Mouse (Mus musculus): ENCODE data around the gene Ccdc188. TPM values are rescaled to one million over a fixed set of nuclear protein-coding genes. Genes with fewer than 3 reads are reported as not detected.

Ccdc188 gene
- polyA plus RNA-seq, 1 experiment from 2014 or later, result not detected

- Histone ChIP-seq H3K9me3 (ENCODE audit: control insufficient read depth, low read length) (no peaks in the 10 kb centered on the region), H3K27me3 (replicated peaks; ENCODE audit: control insufficient read depth, insufficient read depth, low read length) (no peaks in the 10 kb centered on the region), H3K4me2 (ENCODE audit: low read depth, low read length) (no peak overlapping the region), H3K4me1 (ENCODE audit: control insufficient read depth, insufficient read depth, low read length) (peaks cover 21% of the 10 kb centered on the region), H3K9ac (ENCODE audit: low read depth, low read length) (no peak overlapping the region), H3K27ac (ENCODE audit: low read length) (no peak overlapping the region), H3K36me3 (ENCODE audit: control insufficient read depth, insufficient read depth, low read length) (no peaks in the 10 kb centered on the region), H3K4me3 (ENCODE audit: low read length) (no peak overlapping the region)
- no peak for ATAC-seq
- 85% methylated on average over 6 of the region's 6 CpGs for WGBS
These were observed 19.8 kb upstream of the Ccdc188 start for GRCm38 (mm10) chr16:18197881-18198280.

- 58% methylated on average over 10 of the region's 10 CpGs for WGBS
- H3K27ac ChIP-seq (ENCODE audit: low read length), result no peak overlapping the region
- peaks cover 21% of the 10 kb centered on the region for H3K4me1 ChIP-seq (ENCODE audit: control insufficient read depth, insufficient read depth, low read length)
- no peaks in the 10 kb centered on the region for H3K9me3 ChIP-seq (ENCODE audit: control insufficient read depth, low read length)
- no peaks in the 10 kb centered on the region for H3K27me3 ChIP-seq (replicated peaks; ENCODE audit: control insufficient read depth, insufficient read depth, low read length)
- no peaks in the 10 kb centered on the region for H3K36me3 ChIP-seq (ENCODE audit: control insufficient read depth, insufficient read depth, low read length)
- no peak overlapping the region for H3K9ac ChIP-seq (ENCODE audit: low read depth, low read length)
- no peak overlapping the region for H3K4me3 ChIP-seq (ENCODE audit: low read length)
- no peak for ATAC-seq
- H3K4me2 ChIP-seq (ENCODE audit: low read depth, low read length), result no peak overlapping the region
These were observed 19.1 kb upstream of the Ccdc188 start for GRCm38 (mm10) chr16:18198365-18199098.

- Histone ChIP-seq H3K4me2 (ENCODE audit: low read depth, low read length) (no peak overlapping the region), H3K36me3 (ENCODE audit: control insufficient read depth, insufficient read depth, low read length) (no peaks in the 10 kb centered on the region), H3K9ac (ENCODE audit: low read depth, low read length) (no peak overlapping the region), H3K27ac (ENCODE audit: low read length) (no peak overlapping the region), H3K9me3 (ENCODE audit: control insufficient read depth, low read length) (no peaks in the 10 kb centered on the region), H3K4me3 (ENCODE audit: low read length) (no peak overlapping the region), H3K4me1 (ENCODE audit: control insufficient read depth, insufficient read depth, low read length) (peaks cover 11% of the 10 kb centered on the region), H3K27me3 (replicated peaks; ENCODE audit: control insufficient read depth, insufficient read depth, low read length) (no peaks in the 10 kb centered on the region)
- no peak for ATAC-seq
- 67% methylated on average over 2 of the region's 2 CpGs for WGBS
These were observed 17.6 kb upstream of the Ccdc188 start for GRCm38 (mm10) chr16:18200062-18200461.

GRCm38 (mm10) chr16:18201620-18202019 is 16.1 kb upstream of the Ccdc188 start:
- H3K4me1 ChIP-seq (ENCODE audit: control insufficient read depth, insufficient read depth, low read length), result peaks cover 6% of the 10 kb centered on the region; the same call in 1 of the 2 replicates
- peak; percentile 64 for ATAC-seq
- H3K27me3 ChIP-seq (replicated peaks; ENCODE audit: control insufficient read depth, insufficient read depth, low read length), result no peaks in the 10 kb centered on the region
- WGBS, result 37% methylated on average over 1 of the region's 1 CpGs
- H3K4me2 ChIP-seq (ENCODE audit: low read depth, low read length), result no peak overlapping the region
- no peak overlapping the region for H3K4me3 ChIP-seq (ENCODE audit: low read length)
- no peak overlapping the region for H3K9ac ChIP-seq (ENCODE audit: low read depth, low read length)
- no peaks in the 10 kb centered on the region for H3K36me3 ChIP-seq (ENCODE audit: control insufficient read depth, insufficient read depth, low read length)
- no peak overlapping the region for H3K27ac ChIP-seq (ENCODE audit: low read length)
- H3K9me3 ChIP-seq (ENCODE audit: control insufficient read depth, low read length), result no peaks in the 10 kb centered on the region

GRCm38 (mm10) chr16:18202061-18202460 is 15.6 kb upstream of the Ccdc188 start:
- no peak overlapping the region for H3K9ac ChIP-seq (ENCODE audit: low read depth, low read length)
- no peak for ATAC-seq
- H3K4me1 ChIP-seq (ENCODE audit: control insufficient read depth, insufficient read depth, low read length), result peaks cover 6% of the 10 kb centered on the region; the same call in 1 of the 2 replicates
- 96% methylated on average over 1 of the region's 1 CpGs for WGBS
- no peaks in the 10 kb centered on the region for H3K9me3 ChIP-seq (ENCODE audit: control insufficient read depth, low read length)
- no peaks in the 10 kb centered on the region for H3K36me3 ChIP-seq (ENCODE audit: control insufficient read depth, insufficient read depth, low read length)
- no peak overlapping the region for H3K4me3 ChIP-seq (ENCODE audit: low read length)
- H3K27ac ChIP-seq (ENCODE audit: low read length), result no peak overlapping the region
- H3K27me3 ChIP-seq (replicated peaks; ENCODE audit: control insufficient read depth, insufficient read depth, low read length), result no peaks in the 10 kb centered on the region
- H3K4me2 ChIP-seq (ENCODE audit: low read depth, low read length), result no peak overlapping the region

- Histone ChIP-seq H3K4me2 (ENCODE audit: low read depth, low read length) (no peak overlapping the region), H3K4me3 (ENCODE audit: low read length) (no peak overlapping the region), H3K27ac (ENCODE audit: low read length) (no peak overlapping the region), H3K4me1 (ENCODE audit: control insufficient read depth, insufficient read depth, low read length) (peaks cover 6% of the 10 kb centered on the region; the same call in 1 of the 2 replicates), H3K9me3 (ENCODE audit: control insufficient read depth, low read length) (no peaks in the 10 kb centered on the region), H3K9ac (ENCODE audit: low read depth, low read length) (no peak overlapping the region), H3K36me3 (ENCODE audit: control insufficient read depth, insufficient read depth, low read length) (no peaks in the 10 kb centered on the region), H3K27me3 (replicated peaks; ENCODE audit: control insufficient read depth, insufficient read depth, low read length) (no peaks in the 10 kb centered on the region)
- no peak for ATAC-seq
- WGBS, result 68% methylated on average over 7 of the region's 7 CpGs
These were observed 14.1 kb upstream of the Ccdc188 start for GRCm38 (mm10) chr16:18203430-18204091.

- Histone ChIP-seq H3K27me3 (replicated peaks; ENCODE audit: control insufficient read depth, insufficient read depth, low read length) (0 out of 2 replicates have a peak, but pooled peaks cover 2% of the 10 kb centered on the region), H3K4me2 (ENCODE audit: low read depth, low read length) (no peak overlapping the region), H3K4me1 (ENCODE audit: control insufficient read depth, insufficient read depth, low read length) (peaks cover 9% of the 10 kb centered on the region; the same call in 1 of the 2 replicates), H3K27ac (ENCODE audit: low read length) (no peak overlapping the region), H3K9me3 (ENCODE audit: control insufficient read depth, low read length) (no peaks in the 10 kb centered on the region), H3K36me3 (ENCODE audit: control insufficient read depth, insufficient read depth, low read length) (no peaks in the 10 kb centered on the region), H3K9ac (ENCODE audit: low read depth, low read length) (no peak overlapping the region), H3K4me3 (ENCODE audit: low read length) (no peak overlapping the region)
- WGBS, result 23% methylated on average over 8 of the region's 8 CpGs
- ATAC-seq, result peak; percentile 65
These were observed 6.8 kb upstream of the Ccdc188 start for GRCm38 (mm10) chr16:18210701-18211416.

GRCm38 (mm10) chr16:18211417-18212171 is 6.1 kb upstream of the Ccdc188 start:
- ATAC-seq, result peak; percentile 53
- 40% methylated on average over 10 of the region's 10 CpGs for WGBS
- H3K27ac ChIP-seq (ENCODE audit: low read length), result no peak overlapping the region
- H3K9me3 ChIP-seq (ENCODE audit: control insufficient read depth, low read length), result no peaks in the 10 kb centered on the region
- peaks cover 9% of the 10 kb centered on the region; the same call in 1 of the 2 replicates for H3K4me1 ChIP-seq (ENCODE audit: control insufficient read depth, insufficient read depth, low read length)
- 0 out of 2 replicates have a peak, but pooled peaks cover 2% of the 10 kb centered on the region for H3K27me3 ChIP-seq (replicated peaks; ENCODE audit: control insufficient read depth, insufficient read depth, low read length)
- H3K4me2 ChIP-seq (ENCODE audit: low read depth, low read length), result no peak overlapping the region
- H3K9ac ChIP-seq (ENCODE audit: low read depth, low read length), result no peak overlapping the region
- H3K36me3 ChIP-seq (ENCODE audit: control insufficient read depth, insufficient read depth, low read length), result no peaks in the 10 kb centered on the region
- H3K4me3 ChIP-seq (ENCODE audit: low read length), result no peak overlapping the region
